Mouse (Mus musculus) neural tube, embryonic 10.5 days (tissue): Measurements from ENCODE around the gene Ppp1r14b.

ENCODE experiments used
- DNase-seq: peaks from one replicate; pipeline ENCODE4 v3.0.0-alpha.2; 2017; ENCODE audit warnings: low spot score; ENCODE audit errors: extremely low spot score

Ppp1r14b gene

DNA sequence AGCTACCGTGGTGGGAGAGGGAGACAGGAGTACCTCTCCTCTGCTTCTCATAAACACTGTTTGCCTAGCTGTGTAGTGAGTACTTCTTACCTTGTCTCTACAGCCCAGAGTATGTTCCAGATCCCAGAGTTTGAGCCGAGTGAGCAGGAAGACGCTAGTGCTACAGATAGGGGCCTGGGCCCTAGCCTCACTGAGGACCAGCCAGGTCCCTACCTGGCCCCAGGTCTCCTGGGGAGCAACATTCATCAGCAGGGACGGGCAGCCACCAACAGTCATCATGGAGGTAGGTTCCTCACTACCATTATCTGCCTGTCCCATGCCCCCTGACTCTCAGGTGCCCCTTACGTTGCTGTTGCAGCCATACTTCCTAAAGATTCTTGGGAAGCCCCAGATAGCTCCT lies 32.0 kb upstream of the Ppp1r14b start:
- no peak for DNase-seq

DNA sequence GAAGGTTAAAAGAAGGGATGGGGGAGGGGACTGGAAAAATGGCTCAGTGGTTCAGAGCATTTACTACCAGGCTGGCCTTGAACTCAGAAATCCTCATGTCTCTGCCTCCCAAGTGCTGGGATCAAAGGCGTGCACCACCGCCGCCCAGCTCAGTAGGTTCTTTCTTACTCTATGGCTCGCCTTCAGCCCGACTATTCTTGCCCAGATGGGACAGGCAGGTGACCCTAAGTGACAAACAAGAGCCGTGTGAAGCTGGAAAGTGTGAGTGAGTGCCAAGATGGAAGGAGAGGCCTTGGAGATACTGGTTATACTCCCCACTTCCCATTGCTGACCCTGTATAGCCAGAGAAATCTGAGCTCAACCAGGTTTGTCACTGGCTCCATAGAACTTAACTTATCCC lies 31.1 kb upstream of the Ppp1r14b start:
- DNase-seq, result no peak

- DNase-seq, result no peak
These were observed 27.0 kb upstream of the Ppp1r14b start for GRCm38 (mm10) chr19:6947742-6948141.

DNA sequence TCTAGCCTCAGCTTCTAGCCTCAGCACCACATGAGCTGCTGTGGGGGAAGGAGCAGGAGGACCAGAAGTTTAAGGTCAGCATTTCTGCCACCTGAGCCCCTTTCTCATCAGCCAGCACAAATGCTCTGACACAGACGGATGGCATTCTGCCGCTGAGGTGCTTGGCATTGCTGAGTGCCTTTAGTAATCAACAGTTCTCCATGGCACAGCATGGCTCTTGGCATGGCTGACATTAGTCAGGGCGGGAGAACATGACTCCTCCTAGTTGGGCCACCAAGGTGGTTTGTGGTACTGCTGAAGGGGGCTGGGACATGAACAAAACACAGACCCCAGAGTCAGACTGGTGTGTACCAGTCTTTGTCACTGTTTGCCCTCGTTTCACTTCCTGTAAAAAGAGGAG lies 26.6 kb upstream of the Ppp1r14b start:
- DNase-seq, result no peak

- no peak for DNase-seq
These were observed 25.2 kb upstream of the Ppp1r14b start for GRCm38 (mm10) chr19:6949532-6949931.

DNA sequence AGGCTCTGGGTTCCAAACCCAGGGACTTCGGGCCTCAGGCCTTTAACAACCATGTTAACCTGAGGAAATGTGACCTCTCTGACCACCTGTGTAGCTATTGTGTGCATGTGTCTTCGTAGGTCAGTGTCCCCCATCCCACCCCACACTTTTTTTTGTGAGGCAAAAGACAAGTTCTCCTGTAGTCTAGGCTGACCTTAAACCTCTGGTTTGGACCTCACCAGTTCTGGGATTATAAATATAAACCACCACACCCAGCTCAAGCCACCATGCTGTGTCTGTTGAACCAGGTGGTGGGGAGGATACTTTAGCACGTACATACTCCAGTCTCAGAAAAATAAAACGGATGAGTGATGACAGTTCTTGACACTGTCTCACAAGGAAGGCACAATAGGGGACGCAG lies 24.8 kb upstream of the Ppp1r14b start:
- DNase-seq, result no peak

DNA sequence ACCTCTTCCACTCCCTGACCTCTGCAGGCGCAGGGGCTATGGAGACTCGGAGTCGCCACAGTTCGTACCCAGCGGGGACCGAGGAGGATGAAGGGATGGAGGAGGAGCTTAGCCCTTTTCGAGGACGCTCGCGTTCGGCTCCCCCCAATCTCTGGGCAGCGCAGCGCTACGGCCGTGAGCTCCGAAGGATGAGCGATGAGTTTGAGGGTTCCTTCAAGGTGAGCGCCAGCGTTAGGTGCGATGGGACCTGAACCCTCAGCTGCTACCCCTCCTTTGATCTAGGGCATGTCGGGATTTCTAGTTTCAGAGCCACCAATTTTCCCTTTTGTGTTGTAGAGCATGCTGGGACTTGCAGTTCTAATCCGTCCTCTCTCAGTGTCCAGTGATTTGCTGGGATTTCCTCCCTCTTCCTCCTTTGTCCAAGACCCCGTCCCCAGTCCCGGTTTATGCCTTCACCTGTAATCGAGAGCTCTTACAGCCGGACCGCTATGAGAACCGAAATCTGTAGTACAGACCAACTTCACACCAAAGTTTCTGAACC lies 24.1 kb upstream of the Ppp1r14b start:
- DNase-seq, result peak; percentile 75

- DNase-seq, result peak; percentile 91
These were observed 23.3 kb upstream of the Ppp1r14b start for GRCm38 (mm10) chr19:6951381-6951968.

GRCm38 (mm10) chr19:6951994-6952711 lies 22.6 kb upstream of the Ppp1r14b start:
- peak; percentile 72 for DNase-seq

GRCm38 (mm10) chr19:6952712-6953037 lies 22.1 kb upstream of the Ppp1r14b start:
- DNase-seq, result no peak

- no peak for DNase-seq
These were observed 20.7 kb upstream of the Ppp1r14b start for GRCm38 (mm10) chr19:6954046-6954445.

DNA sequence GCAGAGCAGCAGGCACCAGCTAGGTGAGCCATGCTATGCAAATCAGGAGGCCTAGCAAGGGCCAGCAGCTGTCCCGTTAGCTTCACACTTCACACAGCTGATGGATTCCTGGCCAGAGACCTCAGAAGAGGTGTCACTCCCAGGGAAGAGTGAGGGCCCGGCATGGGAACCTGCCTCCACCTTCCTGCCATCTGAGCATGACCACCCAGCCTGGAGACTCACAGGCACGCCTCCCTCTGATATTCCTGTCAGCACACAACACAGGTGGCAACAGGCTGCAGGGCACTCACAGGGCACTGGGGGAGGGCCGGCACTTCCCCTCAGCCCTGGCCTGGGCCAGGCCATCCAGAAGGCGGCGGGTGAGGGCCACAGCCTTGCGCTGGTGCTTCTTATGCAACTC lies 19.3 kb upstream of the Ppp1r14b start:
- no peak for DNase-seq

- DNase-seq, result no peak
These were observed 18.3 kb upstream of the Ppp1r14b start for GRCm38 (mm10) chr19:6956461-6956860.

DNA sequence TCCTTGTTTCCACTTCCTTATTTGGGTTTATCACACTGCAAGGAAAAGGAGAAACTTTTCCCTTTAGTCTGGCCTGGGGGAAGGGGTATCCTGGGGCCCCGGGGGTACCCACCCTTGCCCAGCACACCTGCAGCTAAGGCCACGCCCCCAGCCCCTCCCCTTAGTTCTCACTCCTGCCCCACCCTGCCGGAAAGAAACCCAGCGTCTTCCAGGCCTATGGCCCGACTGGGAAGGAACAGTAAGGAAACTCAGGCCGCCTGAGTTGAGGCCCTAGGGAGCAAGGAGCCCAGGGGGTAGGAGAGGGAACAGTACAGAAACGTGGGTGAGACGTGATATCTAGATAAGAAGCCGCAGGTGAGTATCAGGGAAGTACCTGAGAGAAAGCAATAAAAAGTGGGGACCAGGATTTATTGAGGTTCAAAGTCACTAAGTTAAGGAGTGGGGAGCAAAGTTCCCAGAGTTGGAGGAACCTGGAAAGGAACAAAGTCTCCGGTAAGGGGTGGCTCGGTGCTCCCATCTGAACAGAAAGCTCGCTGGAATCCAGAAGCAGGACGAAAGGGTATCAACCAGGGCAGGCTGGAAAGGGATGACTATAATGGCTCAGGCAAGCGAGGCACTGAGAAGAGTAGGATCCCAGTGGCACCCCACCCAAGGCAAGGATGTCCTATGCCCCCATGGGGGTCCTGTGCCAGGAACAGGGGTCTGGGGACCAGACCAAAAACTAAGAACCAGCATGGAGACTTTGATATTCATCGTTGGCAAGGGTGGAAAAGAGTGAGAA lies 6.1 kb upstream of the Ppp1r14b start:
- no peak for DNase-seq

DNA sequence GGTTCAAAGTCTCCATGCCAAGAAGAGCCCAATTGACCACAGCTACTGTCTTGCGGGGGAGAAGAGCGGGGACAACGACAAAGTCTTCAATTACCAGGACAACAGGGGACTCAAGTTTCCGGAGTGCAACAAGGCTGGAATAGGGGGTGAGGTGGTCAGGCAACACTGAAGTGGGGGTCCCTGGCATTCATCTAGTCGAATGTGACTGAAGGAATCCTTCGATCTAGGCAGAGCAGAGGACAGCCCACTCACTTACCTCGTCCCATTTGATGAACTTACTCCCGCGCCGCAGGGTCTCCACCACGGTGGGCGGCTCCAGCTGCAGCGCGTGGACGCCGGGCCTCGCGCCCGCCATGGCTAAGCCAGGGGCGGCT lies 5.5 kb upstream of the Ppp1r14b start:
- no peak for DNase-seq

DNA sequence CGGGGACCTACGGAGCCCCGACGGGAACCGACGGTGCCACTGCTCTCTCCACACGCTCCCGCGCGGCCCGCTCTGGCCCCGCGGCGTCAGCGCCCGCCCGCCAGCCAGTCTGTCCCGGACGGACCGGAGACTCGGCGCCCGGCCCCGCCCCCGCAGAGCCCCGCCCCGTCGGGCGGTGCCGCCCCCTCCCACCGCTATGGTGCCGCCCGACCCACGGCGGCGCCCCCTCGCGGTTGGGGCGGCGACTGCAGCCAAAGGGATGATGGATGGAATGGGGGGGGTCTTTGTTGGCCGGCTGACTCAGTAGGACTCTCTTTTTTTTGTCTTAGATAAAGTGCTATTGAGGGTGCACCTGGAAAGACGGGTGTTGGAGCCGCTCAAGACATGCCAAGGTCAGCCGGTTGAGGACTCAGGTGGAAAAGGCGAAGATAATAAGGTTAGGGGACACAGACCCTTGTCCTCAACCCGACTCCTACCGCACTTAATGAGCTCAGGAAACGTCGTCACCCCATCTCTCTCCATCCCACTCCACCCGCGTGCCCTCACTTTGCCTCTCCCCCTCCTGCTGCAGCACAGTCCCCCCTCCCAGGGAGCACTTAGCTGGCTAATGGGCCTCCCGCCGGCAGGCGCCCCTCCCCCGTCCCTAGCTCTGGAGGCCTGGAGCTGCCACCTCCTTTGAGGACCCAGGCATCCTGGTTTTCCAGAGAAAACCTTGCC lies 4.9 kb upstream of the Ppp1r14b start:
- DNase-seq, result peak; percentile 80

DNA sequence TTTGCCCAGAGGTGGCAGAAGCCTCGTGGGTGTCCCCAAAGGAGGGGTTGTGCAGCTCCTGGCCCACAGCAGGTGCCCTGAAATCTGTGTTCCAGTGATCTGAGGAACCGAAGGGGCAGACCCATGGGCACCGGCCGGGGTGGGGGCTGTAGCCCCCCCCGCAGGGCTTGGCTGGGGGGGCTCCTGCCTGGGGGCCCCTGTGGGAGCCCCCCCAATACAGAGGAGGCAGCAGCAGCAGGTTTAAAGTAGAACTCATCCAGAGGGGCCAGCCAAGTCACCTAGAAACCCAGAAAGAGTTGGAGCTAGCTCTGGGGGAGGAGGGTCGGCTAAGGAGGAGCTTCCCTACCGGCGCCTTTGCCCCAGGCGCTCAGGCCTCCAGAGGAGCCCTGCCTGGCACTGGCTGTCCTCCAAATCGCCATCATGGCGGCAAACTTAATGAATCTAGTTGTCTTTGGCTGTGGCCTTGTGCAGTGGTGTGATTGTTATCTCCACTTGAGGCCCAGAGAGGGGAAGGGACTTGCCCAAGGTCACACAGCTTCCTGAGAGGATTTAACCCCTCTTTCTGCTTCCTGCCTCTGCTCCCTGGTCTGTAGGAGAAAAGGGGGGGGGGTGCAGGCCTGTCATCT lies 4.2 kb upstream of the Ppp1r14b start:
- DNase-seq, result no peak

- DNase-seq, result no peak
These were observed 3.1 kb upstream of the Ppp1r14b start for GRCm38 (mm10) chr19:6971644-6972043.

- DNase-seq, result no peak
These were observed 2.4 kb upstream of the Ppp1r14b start for GRCm38 (mm10) chr19:6972247-6972917.

DNA sequence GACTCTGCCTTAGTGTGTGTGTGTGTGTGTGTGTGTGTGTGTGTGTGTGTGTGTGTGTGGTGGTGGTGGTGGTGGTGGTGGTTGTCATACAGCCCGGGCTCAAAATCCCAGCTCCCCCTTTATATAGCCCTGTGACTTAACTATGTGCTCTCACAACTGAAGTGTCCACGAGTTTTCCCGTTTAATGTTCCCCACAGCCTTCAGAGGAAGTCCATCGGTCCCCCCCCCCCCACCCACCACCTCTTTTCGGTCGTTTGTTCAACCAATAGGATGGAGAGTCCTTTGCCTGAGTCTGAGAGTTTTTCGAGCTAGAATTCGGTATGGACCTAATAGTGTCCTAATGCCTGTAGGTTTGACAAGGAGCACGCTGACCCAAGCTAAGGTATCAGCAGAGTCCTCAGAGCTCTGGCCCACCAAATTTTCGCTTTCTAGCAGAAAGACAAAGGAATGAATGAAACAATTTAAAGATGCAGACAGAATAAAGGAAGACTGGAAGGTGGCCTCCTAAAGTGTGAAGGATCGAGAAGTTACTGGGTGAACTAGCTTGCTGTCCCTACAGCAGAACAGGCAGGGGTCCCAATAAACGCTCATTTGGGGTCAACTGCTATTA lies 1.1 kb upstream of the Ppp1r14b start:
- no peak for DNase-seq
